Comparison of ENCODE assay signal across 11 mouse cellular contexts in genomic region chr2:125031111-125031510, GRCm38 (mm10). TPM values are rescaled to one million over a fixed set of nuclear protein-coding genes. Genes with fewer than 3 reads are reported as not detected.
DNase-seq lines count a peak whose midpoint lies in the region; ATAC-seq lines count a peak whose summit lies in the region.
"Had no signal": no experiment of that assay in that cellular context is flagged by ENCODE, and none has a peak within 500 bp of the region (broad histone marks: within the 10 kb centered on the region; RNA-seq: fewer than 3 reads in every experiment).

No protein-coding gene starts in this region.

- peak; percentile 24 for DNase-seq in kidney, adult 9 months
- DNase-seq in kidney, adult 11 months = no peak
- peak; percentile 61 for DNase-seq in brain, adult 2 months (ENCODE audit: low read depth, low spot score)
- DNase-seq in cerebellum, adult 11-12 months = peak; percentile 78
- DNase-seq in kidney, postnatal 36 days = peak; percentile 25 to 37
- no peak for DNase-seq in spleen, postnatal 14 days (ENCODE audit: low spot score in 2 of 2)
- no peak for DNase-seq in heart, postnatal 36 days
- DNase-seq: heart, adult 11 months; thymus, postnatal 4 days had no signal

- intact Hi-C loops in heart, postnatal 36 days (cut with DNase I) = no loop called here

- ATAC-seq in megakaryocyte progenitor cell, adult 5-6 weeks (replicated peaks; ENCODE audit: poor library complexity) = no peak
- ATAC-seq: activated CD4-positive, CD25-positive, alpha-beta regulatory T cell, adult 4 months had no signal

RNA-seq across cellular contexts. Expression of gene Slc24a5, which starts 36.8 kb away (rescaled TPM):
- under 1 TPM; 0.64 to 0.89 TPM for total RNA-seq in heart, postnatal 36 days (2021)
- total RNA-seq in megakaryocyte progenitor cell, adult 5-6 weeks (2015) = 0.32 TPM in 1 of 2 replicates, not detected in the other
- total RNA-seq in megakaryocyte progenitor cell, adult 5-6 weeks (2017) = 0.41 and 0.50 TPM in 2 replicates

Comparison
In these comparisons a context has a peak if more than half of its experiments do, and no peak if none do; other contexts are left out.
1. DNase-seq: peak in kidney, adult 9 months (single experiment), brain, adult 2 months (single experiment), cerebellum, adult 11-12 months (single experiment) and kidney, postnatal 36 days (2 of 2); none in kidney, adult 11 months (single experiment), spleen, postnatal 14 days (0 of 2) and heart, postnatal 36 days (0 of 2).